Mouse (Mus musculus): ENCODE measurements around the gene Zdhhc6. TPM values are rescaled to one million over a fixed set of nuclear protein-coding genes. Genes with fewer than 3 reads are reported as not detected.

Gene Zdhhc6
- total RNA-seq (2014; fragmentation: Nextera tagmentation) (80.1 and 80.5 TPM in 2 replicates), total RNA-seq (2017) (66.1 and 68.1 TPM in 2 replicates)

DNA sequence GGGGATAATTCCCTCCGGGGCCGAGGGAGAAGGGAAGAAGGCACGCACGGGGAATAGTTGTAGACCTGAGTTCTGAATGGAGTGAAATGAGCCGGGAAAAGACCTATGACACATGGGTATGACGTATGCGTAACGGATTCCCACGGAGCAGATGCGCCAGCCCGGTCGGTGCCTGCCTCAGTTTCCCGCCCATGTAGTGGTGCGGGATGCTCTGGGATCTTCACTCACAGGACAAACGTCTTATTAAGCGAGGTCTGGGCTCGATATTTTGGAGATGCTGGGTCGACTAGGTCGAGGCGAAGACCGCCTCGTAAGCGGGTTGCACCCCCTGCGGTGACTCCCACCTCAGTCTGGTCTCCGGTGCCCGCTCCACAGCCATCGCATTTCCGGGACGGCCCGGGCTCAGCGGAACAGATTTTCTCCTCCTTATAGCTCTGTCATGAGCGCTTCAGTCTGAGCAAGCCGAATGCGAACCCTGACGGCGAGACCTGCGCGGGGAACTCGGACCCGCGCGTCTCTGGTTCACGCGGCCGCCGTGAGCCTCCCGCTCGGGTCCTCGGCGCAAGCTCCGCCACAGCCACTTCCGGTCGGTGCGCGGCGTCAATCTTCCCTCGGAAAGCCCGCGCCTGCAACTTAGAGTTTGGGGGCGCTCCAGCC is at the start of gene Zdhhc6:
Gene Zdhhc6 (minus strand): TSS at position 581 of the 657 bp plus-strand sequence.
- ATAC-seq (replicated peaks; ENCODE audit: low FRiP score, low TSS enrichment, poor library complexity, severe bottlenecking) = peak; percentile 59

- ATAC-seq (replicated peaks; ENCODE audit: low FRiP score, low TSS enrichment, poor library complexity, severe bottlenecking) = no peak
Observed at GRCm38 (mm10) chr19:55362606-55363005, 46.8 kb upstream of the Zdhhc6 start.

- no peak for ATAC-seq (replicated peaks; ENCODE audit: low FRiP score, low TSS enrichment, poor library complexity, severe bottlenecking)
Observed at GRCm38 (mm10) chr19:55350673-55351378, 35.0 kb upstream of the Zdhhc6 start.

- peak; percentile 53; the same call in 1 of the 2 replicates for ATAC-seq (replicated peaks; ENCODE audit: low FRiP score, low TSS enrichment, poor library complexity, severe bottlenecking)
Observed at GRCm38 (mm10) chr19:55348187-55348586, 32.4 kb upstream of the Zdhhc6 start.

DNA sequence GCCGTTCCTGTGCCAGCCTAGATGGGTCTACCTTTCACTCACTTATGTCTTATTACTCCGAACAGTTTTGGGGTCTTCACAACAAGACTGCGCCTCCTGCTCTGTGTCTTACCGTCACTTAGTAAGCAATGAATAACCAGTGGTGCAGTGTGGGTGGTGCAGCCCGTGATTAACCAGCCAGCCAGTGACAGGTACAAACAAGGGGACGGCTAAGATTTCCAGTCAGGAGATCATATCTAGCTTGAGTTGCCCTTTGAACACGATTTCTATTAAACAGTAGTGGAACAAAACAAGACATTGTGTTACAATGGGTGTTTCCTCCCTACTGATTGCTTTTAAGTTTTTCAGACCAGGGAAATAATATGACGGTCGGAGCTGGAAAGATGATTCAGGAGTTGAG is 27.4 kb upstream of the Zdhhc6 start:
- ATAC-seq (replicated peaks; ENCODE audit: low FRiP score, low TSS enrichment, poor library complexity, severe bottlenecking) = no peak

- ATAC-seq (replicated peaks; ENCODE audit: low FRiP score, low TSS enrichment, poor library complexity, severe bottlenecking) = no peak
Observed at GRCm38 (mm10) chr19:55342423-55342822, 26.6 kb upstream of the Zdhhc6 start.

DNA sequence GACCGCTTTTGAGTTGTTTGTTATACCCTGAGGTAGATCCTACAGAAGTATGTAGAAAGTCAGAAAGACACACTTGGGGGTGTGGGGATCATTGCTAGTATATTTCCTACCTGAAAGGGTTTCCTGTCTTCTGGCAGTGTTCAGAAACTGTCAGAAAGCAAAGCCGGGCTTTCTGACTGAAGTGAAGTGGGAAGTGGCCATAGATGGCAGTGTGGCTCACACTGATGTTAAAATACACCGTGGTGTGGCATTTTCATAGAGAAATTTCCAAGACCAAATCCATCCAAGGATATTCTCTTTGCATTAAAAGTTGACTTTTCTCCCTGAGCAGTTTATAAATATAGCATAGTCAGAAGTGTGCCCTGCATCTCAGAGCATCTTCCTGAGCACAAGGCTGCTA is 25.5 kb upstream of the Zdhhc6 start:
- no peak for ATAC-seq (replicated peaks; ENCODE audit: low FRiP score, low TSS enrichment, poor library complexity, severe bottlenecking)

DNA sequence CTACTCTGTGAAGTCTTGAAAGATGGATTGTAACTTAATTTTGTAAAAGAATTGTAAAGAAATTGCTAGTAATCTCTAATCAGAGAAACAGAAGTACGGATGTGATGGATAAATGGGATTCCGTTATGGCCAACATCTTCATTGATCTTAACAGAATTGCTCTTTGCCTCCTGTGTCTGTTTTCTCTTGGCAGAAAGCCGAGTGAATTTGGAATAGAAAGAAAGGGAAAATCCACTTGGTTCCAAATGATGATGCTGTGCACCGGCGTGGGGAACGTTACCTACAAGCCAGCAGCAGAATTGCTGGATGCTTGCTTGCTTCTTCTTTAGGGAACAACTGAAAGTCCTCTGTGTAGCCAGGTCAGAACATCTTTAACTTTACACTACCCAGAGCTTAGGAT is 24.7 kb upstream of the Zdhhc6 start:
- no peak for ATAC-seq (replicated peaks; ENCODE audit: low FRiP score, low TSS enrichment, poor library complexity, severe bottlenecking)

DNA sequence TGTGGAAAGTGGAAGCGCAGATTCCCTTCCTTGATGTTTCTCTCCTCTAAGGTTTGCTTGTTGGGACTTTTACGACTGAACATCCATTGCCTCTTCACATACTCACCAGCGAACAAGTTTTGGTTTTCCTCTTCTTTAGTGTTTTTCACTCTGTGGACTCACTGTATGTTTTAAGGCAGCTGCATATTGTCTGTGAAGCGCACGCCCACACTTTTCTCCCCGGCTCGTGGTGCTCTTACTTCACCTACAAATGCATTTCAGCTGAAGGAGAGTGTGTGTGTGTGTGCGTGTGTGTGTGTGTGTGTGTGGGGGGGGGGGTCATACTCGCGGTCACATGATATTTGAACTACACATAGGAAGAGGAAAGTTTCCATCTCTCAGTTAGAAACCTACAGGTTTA is 21.8 kb upstream of the Zdhhc6 start:
- no peak for ATAC-seq (replicated peaks; ENCODE audit: low FRiP score, low TSS enrichment, poor library complexity, severe bottlenecking)

- ATAC-seq (replicated peaks; ENCODE audit: low FRiP score, low TSS enrichment, poor library complexity, severe bottlenecking) = no peak
Observed at GRCm38 (mm10) chr19:55337066-55337465, 21.2 kb upstream of the Zdhhc6 start.

- no peak for ATAC-seq (replicated peaks; ENCODE audit: low FRiP score, low TSS enrichment, poor library complexity, severe bottlenecking)
Observed at GRCm38 (mm10) chr19:55336441-55336840, 20.6 kb upstream of the Zdhhc6 start.

GRCm38 (mm10) chr19:55335881-55336280 is 20.0 kb upstream of the Zdhhc6 start:
- ATAC-seq (replicated peaks; ENCODE audit: low FRiP score, low TSS enrichment, poor library complexity, severe bottlenecking) = no peak

- peak; percentile 87 for ATAC-seq (replicated peaks; ENCODE audit: low FRiP score, low TSS enrichment, poor library complexity, severe bottlenecking)
Observed at GRCm38 (mm10) chr19:55332641-55333268, 16.9 kb upstream of the Zdhhc6 start.

DNA sequence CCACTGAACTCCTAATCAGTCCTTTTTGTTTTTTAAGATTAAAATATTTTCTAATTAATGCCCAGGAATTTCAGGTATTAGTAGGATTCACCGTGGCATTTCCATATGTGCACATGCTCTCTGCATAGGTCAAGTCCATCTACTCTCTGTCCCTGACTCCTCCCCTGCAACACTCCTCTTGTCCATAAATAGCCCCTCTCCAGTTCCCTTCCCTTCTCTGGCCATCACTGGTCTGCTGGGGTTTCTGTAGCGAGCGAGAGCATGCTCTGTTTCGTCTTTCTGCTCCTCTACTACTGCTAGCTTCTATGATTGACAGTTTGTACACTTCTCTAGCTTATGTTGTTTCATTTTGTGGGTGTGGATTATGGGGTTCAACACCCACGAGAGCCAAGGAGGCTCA is 15.9 kb upstream of the Zdhhc6 start:
- ATAC-seq (replicated peaks; ENCODE audit: low FRiP score, low TSS enrichment, poor library complexity, severe bottlenecking) = no peak

DNA sequence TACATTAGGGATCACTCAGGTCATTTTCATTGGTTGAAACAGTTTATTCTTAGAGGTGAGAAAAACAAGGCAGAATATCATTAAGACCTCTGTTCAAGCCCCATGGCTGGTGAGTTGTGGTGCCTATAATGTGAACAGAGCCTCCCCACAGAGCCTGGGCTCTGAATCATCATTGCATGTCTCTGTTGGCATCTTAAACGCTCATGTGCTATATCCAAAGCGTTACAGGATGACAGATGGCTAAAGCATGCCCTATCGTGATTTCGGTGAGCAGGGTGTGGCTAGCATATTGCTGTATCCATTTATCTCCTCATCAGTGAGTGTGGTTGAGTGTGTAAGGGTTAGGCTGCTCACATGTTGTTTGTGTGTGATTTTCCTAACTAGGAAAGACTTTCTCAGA is 11.7 kb upstream of the Zdhhc6 start:
- no peak for ATAC-seq (replicated peaks; ENCODE audit: low FRiP score, low TSS enrichment, poor library complexity, severe bottlenecking)

- no peak for ATAC-seq (replicated peaks; ENCODE audit: low FRiP score, low TSS enrichment, poor library complexity, severe bottlenecking)
Observed at GRCm38 (mm10) chr19:55322604-55323003, 6.8 kb upstream of the Zdhhc6 start.

GRCm38 (mm10) chr19:55319521-55319920 is 3.7 kb upstream of the Zdhhc6 start:
- ATAC-seq (replicated peaks; ENCODE audit: low FRiP score, low TSS enrichment, poor library complexity, severe bottlenecking) = no peak

GRCm38 (mm10) chr19:55319036-55319435 is 3.2 kb upstream of the Zdhhc6 start:
- no peak for ATAC-seq (replicated peaks; ENCODE audit: low FRiP score, low TSS enrichment, poor library complexity, severe bottlenecking)

GRCm38 (mm10) chr19:55316901-55317300 is 1.1 kb upstream of the Zdhhc6 start:
- ATAC-seq (replicated peaks; ENCODE audit: low FRiP score, low TSS enrichment, poor library complexity, severe bottlenecking) = no peak

- ATAC-seq (replicated peaks; ENCODE audit: low FRiP score, low TSS enrichment, poor library complexity, severe bottlenecking) = peak; percentile 81
Observed at GRCm38 (mm10) chr19:55316109-55316714, 380 bp upstream of the Zdhhc6 start, which contains the start of gene Vti1a. Gene Vti1a, plus strand, starts transcription at chr19:55316295.

Data from megakaryocyte-erythroid progenitor cell, adult 5-6 weeks (primary cell).